ENCODE assay signal across 8 mouse cellular contexts in the genomic region with DNA sequence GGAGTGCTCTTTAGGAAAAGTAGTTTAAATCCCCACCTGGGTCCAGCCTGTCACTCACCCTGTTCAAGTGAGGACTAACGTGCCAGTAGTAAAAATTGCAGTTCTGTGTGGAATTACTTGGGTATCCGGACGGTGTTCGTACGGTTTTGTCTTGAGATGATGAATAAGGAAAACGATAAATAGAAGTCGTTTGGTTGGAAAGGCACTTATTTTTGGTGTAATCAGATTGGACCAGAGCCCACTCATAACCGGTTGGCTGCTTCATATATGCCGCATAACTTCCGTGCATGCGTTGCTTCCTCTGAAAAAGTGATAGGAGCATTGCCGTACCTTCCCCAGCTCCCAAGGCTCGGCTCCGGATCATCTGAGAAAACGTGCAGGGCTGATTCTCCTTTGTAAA. TPM values are rescaled to one million over a fixed set of nuclear protein-coding genes. Genes with fewer than 3 reads are reported as not detected.
DNase-seq lines count a peak whose midpoint lies in the region; ATAC-seq and TF ChIP-seq lines count a peak whose summit lies in the region.

No protein-coding gene starts in this region.

- H3K9me3 ChIP-seq in kidney, postnatal 0 days (replicated peaks; ENCODE audit: low read length): no peaks in the 10 kb centered on the region
- no peaks in the 10 kb centered on the region for H3K9me3 ChIP-seq in heart, embryonic 15.5 days (replicated peaks)
- no peaks in the 10 kb centered on the region for H3K9me3 ChIP-seq in liver, embryonic 16.5 days (replicated peaks; ENCODE audit: control insufficient read depth, low read length)

- peak overlapping the region; percentile 93 for H3K27ac ChIP-seq in kidney, postnatal 0 days
- peak overlapping the region; percentile 55 for H3K27ac ChIP-seq in bone marrow macrophage, adult 2 months (ENCODE audit: insufficient read depth, low read depth, low read length)
- peak overlapping the region; percentile 91 for H3K27ac ChIP-seq in heart, embryonic 15.5 days
- peak overlapping the region; percentile 96 for H3K27ac ChIP-seq in liver, embryonic 16.5 days (ENCODE audit: low read length)

- peak overlapping the region; percentile 96 for H3K9ac ChIP-seq in kidney, postnatal 0 days (ENCODE audit: low read depth, low read length)
- peak overlapping the region; percentile 98 for H3K9ac ChIP-seq in heart, embryonic 15.5 days
- peak overlapping the region; percentile 95 for H3K9ac ChIP-seq in liver, embryonic 16.5 days (ENCODE audit: low read depth, low read length)

- H3K36me3 ChIP-seq in kidney, postnatal 0 days (ENCODE audit: insufficient read depth, low read length): peaks cover 2% of the 10 kb centered on the region; the same call in 1 of the 2 replicates
- peaks cover 18% of the 10 kb centered on the region; the same call in 1 of the 2 replicates for H3K36me3 ChIP-seq in heart, embryonic 15.5 days
- no peaks in the 10 kb centered on the region for H3K36me3 ChIP-seq in liver, embryonic 16.5 days (ENCODE audit: control insufficient read depth, insufficient read depth)

- ATAC-seq in kidney, postnatal 0 days (replicated peaks; ENCODE audit: low FRiP score, low read depth): no peak
- no peak for ATAC-seq in heart, embryonic 15.5 days (replicated peaks; ENCODE audit: insufficient number of reproducible peaks, insufficient read depth, low FRiP score, low read depth)
- no peak for ATAC-seq in liver, embryonic 16.5 days (ENCODE audit: low read depth)

- peaks cover 13% of the 10 kb centered on the region for H3K4me1 ChIP-seq in kidney, postnatal 0 days (replicated peaks; ENCODE audit: insufficient read depth, low read length)
- H3K4me1 ChIP-seq in bone marrow macrophage, adult 2 months (ENCODE audit: control insufficient read depth, insufficient read depth, low read length): peaks cover 17% of the 10 kb centered on the region
- peaks cover 29% of the 10 kb centered on the region for H3K4me1 ChIP-seq in heart, embryonic 15.5 days (replicated peaks)
- H3K4me1 ChIP-seq in liver, embryonic 16.5 days (ENCODE audit: control insufficient read depth, low read depth, low read length): peaks cover 30% of the 10 kb centered on the region

- H3K27me3 ChIP-seq in kidney, postnatal 0 days (ENCODE audit: insufficient read depth, low read length): no peaks in the 10 kb centered on the region
- no peaks in the 10 kb centered on the region for H3K27me3 ChIP-seq in heart, embryonic 15.5 days
- H3K27me3 ChIP-seq in liver, embryonic 16.5 days (ENCODE audit: control insufficient read depth, insufficient read depth, low read depth, low read length): no peaks in the 10 kb centered on the region

- no peak for DNase-seq in kidney, postnatal 0 days (ENCODE audit: low spot score)
- DNase-seq in kidney, adult 8-10 months: no peak
- peak; percentile 38 for DNase-seq in thymus, postnatal 0 days (ENCODE audit: low spot score)
- no peak for DNase-seq in spleen, postnatal 4 days (ENCODE audit: low spot score in 2 of 2)
- no peak for DNase-seq in B cell, adult 2 months

- peak overlapping the region; percentile 84 for H3K4me2 ChIP-seq in kidney, postnatal 0 days (ENCODE audit: low read length)
- H3K4me2 ChIP-seq in heart, embryonic 15.5 days: peak overlapping the region; percentile 75
- peak overlapping the region; percentile 82 for H3K4me2 ChIP-seq in liver, embryonic 16.5 days (ENCODE audit: low read depth, low read length)

- peak overlapping the region; percentile 97 for H3K4me3 ChIP-seq in kidney, postnatal 0 days (replicated peaks; ENCODE audit: low read depth, low read length)
- peak overlapping the region; percentile 91 for H3K4me3 ChIP-seq in bone marrow macrophage, adult 2 months (ENCODE audit: insufficient read depth, low read length)
- peak overlapping the region; percentile 87 for H3K4me3 ChIP-seq in heart, embryonic 15.5 days
- H3K4me3 ChIP-seq in liver, embryonic 16.5 days (ENCODE audit: low read depth, low read length): peak overlapping the region; percentile 99

- WGBS in kidney, postnatal 0 days: under 1% methylated on average over 15 of the region's 15 CpGs
- WGBS in heart, embryonic 15.5 days: under 1% methylated on average over 15 of the region's 15 CpGs
- under 1% methylated on average over 15 of the region's 15 CpGs for WGBS in liver, embryonic 16.5 days (ENCODE audit: insufficient replicate concordance)

- TF ChIP-seq CTCF in kidney, postnatal 0 days (IDR thresholded peaks at IDR 0.05; ENCODE audit: low read depth): no peak
- no peak for TF ChIP-seq CTCF in bone marrow macrophage, adult 2 months (IDR thresholded peaks at IDR 0.05; ENCODE audit: low read depth, low read length)

- TF ChIP-seq POLR2A in bone marrow macrophage, adult 2 months (IDR thresholded peaks at IDR 0.05; ENCODE audit: borderline replicate concordance, low read depth, low read length): no peak

RNA-seq across cellular contexts. Expression of a gene that starts 0.8 kb away (rescaled TPM):
- 26.4 and 28.8 TPM in 2 replicates for polyA plus RNA-seq in kidney, postnatal 0 days (2015; fragmentation: Nextera tagmentation; extraction: Ambion mirVana)
- polyA plus RNA-seq in bone marrow macrophage, adult 2 months (2012; ENCODE audit: insufficient read depth, insufficient read length, missing spikeins): 13.7 and 13.8 TPM in 2 replicates
- polyA plus RNA-seq in heart, embryonic 15.5 days (2015; fragmentation: Nextera tagmentation; extraction: Ambion mirVana): 37.2 and 41.2 TPM in 2 replicates
- 23.7 and 24.7 TPM in 2 replicates for polyA plus RNA-seq in liver, embryonic 16.5 days (2015; fragmentation: Nextera tagmentation; extraction: Ambion mirVana)
- polyA plus RNA-seq in thymus, postnatal 0 days (2015; fragmentation: Nextera tagmentation; extraction: Ambion mirVana): 45.5 and 65.5 TPM in 2 replicates

RNA-seq across cellular contexts. Expression of a gene that starts 0.8 kb away (rescaled TPM):
- polyA plus RNA-seq in kidney, postnatal 0 days (2015; fragmentation: Nextera tagmentation; extraction: Ambion mirVana): 89.9 and 94.8 TPM in 2 replicates
- 43.1 and 46.3 TPM in 2 replicates for polyA plus RNA-seq in bone marrow macrophage, adult 2 months (2012; ENCODE audit: insufficient read depth, insufficient read length, missing spikeins)
- 74.9 and 92.1 TPM in 2 replicates for polyA plus RNA-seq in heart, embryonic 15.5 days (2015; fragmentation: Nextera tagmentation; extraction: Ambion mirVana)
- 45.7 and 52.1 TPM in 2 replicates for polyA plus RNA-seq in liver, embryonic 16.5 days (2015; fragmentation: Nextera tagmentation; extraction: Ambion mirVana)
- 99.9 and 112 TPM in 2 replicates for polyA plus RNA-seq in thymus, postnatal 0 days (2015; fragmentation: Nextera tagmentation; extraction: Ambion mirVana)

RNA-seq across cellular contexts. Expression of a gene that starts 52.4 kb away (rescaled TPM):
- polyA plus RNA-seq in kidney, postnatal 0 days (2015; fragmentation: Nextera tagmentation; extraction: Ambion mirVana): 12.7 and 15.1 TPM in 2 replicates
- polyA plus RNA-seq in bone marrow macrophage, adult 2 months (2012; ENCODE audit: insufficient read depth, insufficient read length, missing spikeins): 11.7 and 13.0 TPM in 2 replicates
- 11.9 and 13.6 TPM in 2 replicates for polyA plus RNA-seq in heart, embryonic 15.5 days (2015; fragmentation: Nextera tagmentation; extraction: Ambion mirVana)
- 5.1 and 5.5 TPM in 2 replicates for polyA plus RNA-seq in liver, embryonic 16.5 days (2015; fragmentation: Nextera tagmentation; extraction: Ambion mirVana)
- polyA plus RNA-seq in thymus, postnatal 0 days (2015; fragmentation: Nextera tagmentation; extraction: Ambion mirVana): 13.9 and 14.2 TPM in 2 replicates

RNA-seq across cellular contexts. Expression of a gene that starts 52.7 kb away (rescaled TPM):
- 4.4 and 4.8 TPM in 2 replicates for polyA plus RNA-seq in kidney, postnatal 0 days (2015; fragmentation: Nextera tagmentation; extraction: Ambion mirVana)
- polyA plus RNA-seq in bone marrow macrophage, adult 2 months (2012; ENCODE audit: insufficient read depth, insufficient read length, missing spikeins): 12.7 and 14.2 TPM in 2 replicates
- 0.79 and 1.2 TPM in 2 replicates for polyA plus RNA-seq in heart, embryonic 15.5 days (2015; fragmentation: Nextera tagmentation; extraction: Ambion mirVana)
- polyA plus RNA-seq in liver, embryonic 16.5 days (2015; fragmentation: Nextera tagmentation; extraction: Ambion mirVana): 0.47 and 0.52 TPM in 2 replicates
- 3.9 and 6.2 TPM in 2 replicates for polyA plus RNA-seq in thymus, postnatal 0 days (2015; fragmentation: Nextera tagmentation; extraction: Ambion mirVana)

RNA-seq across cellular contexts. Expression of a gene that starts 52.8 kb away (rescaled TPM):
- polyA plus RNA-seq in kidney, postnatal 0 days (2015; fragmentation: Nextera tagmentation; extraction: Ambion mirVana): 18.6 and 20.2 TPM in 2 replicates
- polyA plus RNA-seq in bone marrow macrophage, adult 2 months (2012; ENCODE audit: insufficient read depth, insufficient read length, missing spikeins): 13.7 and 16.0 TPM in 2 replicates
- 17.5 and 19.8 TPM in 2 replicates for polyA plus RNA-seq in heart, embryonic 15.5 days (2015; fragmentation: Nextera tagmentation; extraction: Ambion mirVana)
- polyA plus RNA-seq in liver, embryonic 16.5 days (2015; fragmentation: Nextera tagmentation; extraction: Ambion mirVana): 9.9 and 10.6 TPM in 2 replicates
- 23.9 TPM in 2 replicates for polyA plus RNA-seq in thymus, postnatal 0 days (2015; fragmentation: Nextera tagmentation; extraction: Ambion mirVana)
